Mouse (Mus musculus): Measurements from ENCODE around the gene Bcorl1.

Gene Bcorl1

GRCm38 (mm10) chrX:48441954-48442353 lies 100.8 kb downstream of the Bcorl1 start:
- DNase-seq (ENCODE audit: low read depth, low spot score), result no peak

GRCm38 (mm10) chrX:48444677-48445076 lies 103.5 kb downstream of the Bcorl1 start:
- DNase-seq (ENCODE audit: low read depth, low spot score), result no peak

GRCm38 (mm10) chrX:48449646-48450045 lies 108.5 kb downstream of the Bcorl1 start:
- DNase-seq (ENCODE audit: low read depth, low spot score), result no peak

- DNase-seq (ENCODE audit: low read depth, low spot score), result peak; percentile 41
Measured at GRCm38 (mm10) chrX:48452231-48452890, 111.2 kb downstream of the Bcorl1 start.

GRCm38 (mm10) chrX:48452931-48453673 lies 111.9 kb downstream of the Bcorl1 start:
- DNase-seq (ENCODE audit: low read depth, low spot score), result peak; percentile 38

GRCm38 (mm10) chrX:48453736-48454494 lies 112.8 kb downstream of the Bcorl1 start:
- DNase-seq (ENCODE audit: low read depth, low spot score), result peak; percentile 92

GRCm38 (mm10) chrX:48454495-48454878 lies 113.3 kb downstream of the Bcorl1 start:
- no peak for DNase-seq (ENCODE audit: low read depth, low spot score)

- DNase-seq (ENCODE audit: low read depth, low spot score), result peak; percentile 54
Measured at GRCm38 (mm10) chrX:48455018-48455417, 113.9 kb downstream of the Bcorl1 start.

GRCm38 (mm10) chrX:48456956-48457355 lies 115.8 kb downstream of the Bcorl1 start:
- no peak for DNase-seq (ENCODE audit: low read depth, low spot score)
